Comparison of ENCODE assay signal across 9 mouse cellular contexts in the genomic region with DNA sequence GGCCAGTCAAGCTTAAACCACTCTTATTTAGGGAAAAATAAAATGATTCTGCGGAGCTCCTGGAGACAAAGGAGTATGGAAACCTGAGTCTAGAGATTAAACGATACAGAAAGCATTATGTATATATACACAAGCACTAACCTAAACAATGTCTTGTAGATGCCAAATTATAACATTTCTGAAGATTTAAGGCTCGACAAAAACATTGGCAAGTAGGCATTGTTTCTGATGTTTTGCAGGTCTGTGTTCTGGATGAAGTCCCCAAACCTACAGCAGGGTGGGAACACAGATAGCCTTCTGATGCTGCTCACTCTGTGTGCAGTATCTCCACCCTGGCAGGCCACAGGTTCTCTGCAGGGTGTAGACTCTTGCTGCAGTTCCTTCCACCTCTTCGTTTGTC.
DNase-seq lines count a peak whose midpoint lies in the region; ATAC-seq and TF ChIP-seq lines count a peak whose summit lies in the region.
"Had no signal": no experiment of that assay in that cellular context is flagged by ENCODE, and none has a peak within 500 bp of the region (broad histone marks: within the 10 kb centered on the region; RNA-seq: fewer than 3 reads in every experiment).

No protein-coding gene starts in this region.

- no peaks in the 10 kb centered on the region for H3K36me3 ChIP-seq in forebrain, embryonic 10.5 days (replicated peaks)
- H3K36me3 ChIP-seq in forebrain, postnatal 0 days (ENCODE audit: insufficient read depth): no peaks in the 10 kb centered on the region
- H3K36me3 ChIP-seq in limb, embryonic 12.5 days: no peaks in the 10 kb centered on the region
- no peaks in the 10 kb centered on the region for H3K36me3 ChIP-seq in limb, embryonic 10.5 days
- no peaks in the 10 kb centered on the region for H3K36me3 ChIP-seq in hindbrain, embryonic 16.5 days (ENCODE audit: control insufficient read depth, insufficient read depth, low read length)
- no peaks in the 10 kb centered on the region for H3K36me3 ChIP-seq in stomach, embryonic 15.5 days

- no peak overlapping the region for H3K9ac ChIP-seq in forebrain, postnatal 0 days
- H3K9ac ChIP-seq in limb, embryonic 12.5 days (replicated peaks): no peak overlapping the region
- H3K9ac ChIP-seq in hindbrain, embryonic 16.5 days (ENCODE audit: low read depth, low read length): no peak overlapping the region
- no peak overlapping the region for H3K9ac ChIP-seq in stomach, embryonic 15.5 days

- TF ChIP-seq CTCF in forebrain, postnatal 0 days (IDR thresholded peaks at IDR 0.05; ENCODE audit: low read depth): no peak

- H3K4me1 ChIP-seq in forebrain, embryonic 10.5 days: peaks cover 38% of the 10 kb centered on the region
- H3K4me1 ChIP-seq in forebrain, postnatal 0 days (ENCODE audit: insufficient read depth): 0 out of 2 replicates have a peak, but pooled peaks cover 6% of the 10 kb centered on the region
- H3K4me1 ChIP-seq in limb, embryonic 12.5 days (replicated peaks): peaks cover 24% of the 10 kb centered on the region
- H3K4me1 ChIP-seq in limb, embryonic 10.5 days: peaks cover 21% of the 10 kb centered on the region
- peaks cover 15% of the 10 kb centered on the region for H3K4me1 ChIP-seq in hindbrain, embryonic 16.5 days (ENCODE audit: control insufficient read depth, insufficient read depth, low read depth, low read length)
- H3K4me1 ChIP-seq in stomach, embryonic 15.5 days: peaks cover 7% of the 10 kb centered on the region

- no peak overlapping the region for H3K4me3 ChIP-seq in forebrain, embryonic 10.5 days
- no peak overlapping the region for H3K4me3 ChIP-seq in forebrain, postnatal 0 days (ENCODE audit: low read depth, low read length)
- H3K4me3 ChIP-seq in limb, embryonic 12.5 days (replicated peaks): no peak overlapping the region
- no peak overlapping the region for H3K4me3 ChIP-seq in limb, embryonic 10.5 days
- no peak overlapping the region for H3K4me3 ChIP-seq in hindbrain, embryonic 16.5 days (ENCODE audit: low read length)
- no peak overlapping the region for H3K4me3 ChIP-seq in stomach, embryonic 15.5 days (replicated peaks)

- WGBS in forebrain, embryonic 10.5 days: 54% methylated on average over 4 of the region's 4 CpGs
- 33% methylated on average over 4 of the region's 4 CpGs for WGBS in forebrain, postnatal 0 days
- WGBS in limb, embryonic 12.5 days: 72% methylated on average over 4 of the region's 4 CpGs
- WGBS in limb, embryonic 10.5 days: 70% methylated on average over 4 of the region's 4 CpGs
- WGBS in hindbrain, embryonic 16.5 days: 42% methylated on average over 4 of the region's 4 CpGs
- WGBS in stomach, embryonic 15.5 days: 45% methylated on average over 4 of the region's 4 CpGs

- H3K4me2 ChIP-seq in forebrain, postnatal 0 days (ENCODE audit: low read depth): no peak overlapping the region; the same call in 1 of the 2 replicates
- peak overlapping the region; percentile 52; the same call in 1 of the 2 replicates for H3K4me2 ChIP-seq in limb, embryonic 12.5 days
- peak overlapping the region; percentile 56 for H3K4me2 ChIP-seq in hindbrain, embryonic 16.5 days (ENCODE audit: low read length)
- H3K4me2 ChIP-seq in stomach, embryonic 15.5 days: 0 out of 2 replicates have a peak overlapping the region, but pooled peaks have one; percentile 47

- ATAC-seq in forebrain, postnatal 0 days: no peak
- no peak for ATAC-seq in limb, embryonic 12.5 days (ENCODE audit: insufficient number of reproducible peaks, insufficient read depth, low FRiP score, low TSS enrichment, low read depth)
- no peak for ATAC-seq in hindbrain, embryonic 16.5 days
- no peak for ATAC-seq in stomach, embryonic 15.5 days (ENCODE audit: insufficient read depth, low FRiP score, low read depth)

- H3K27ac ChIP-seq in forebrain, embryonic 10.5 days: peak overlapping the region; percentile 87
- no peak overlapping the region for H3K27ac ChIP-seq in forebrain, postnatal 0 days (ENCODE audit: low read depth, low read length)
- 0 out of 2 replicates have a peak overlapping the region, but pooled peaks have one; percentile 20 for H3K27ac ChIP-seq in limb, embryonic 12.5 days
- H3K27ac ChIP-seq in limb, embryonic 10.5 days: no peak overlapping the region
- H3K27ac ChIP-seq in hindbrain, embryonic 16.5 days (ENCODE audit: low read depth, low read length): peak overlapping the region; percentile 36
- H3K27ac ChIP-seq in stomach, embryonic 15.5 days: no peak overlapping the region

- H3K9me3 ChIP-seq in forebrain, embryonic 10.5 days: no peaks in the 10 kb centered on the region
- no peaks in the 10 kb centered on the region for H3K9me3 ChIP-seq in forebrain, postnatal 0 days (ENCODE audit: low read length)
- no peaks in the 10 kb centered on the region for H3K9me3 ChIP-seq in limb, embryonic 12.5 days
- no peaks in the 10 kb centered on the region for H3K9me3 ChIP-seq in limb, embryonic 10.5 days (replicated peaks)
- H3K9me3 ChIP-seq in hindbrain, embryonic 16.5 days (ENCODE audit: control insufficient read depth, low read length): no peaks in the 10 kb centered on the region
- no peaks in the 10 kb centered on the region for H3K9me3 ChIP-seq in stomach, embryonic 15.5 days

- peaks cover 3% of the 10 kb centered on the region; the same call in 1 of the 2 replicates for H3K27me3 ChIP-seq in forebrain, embryonic 10.5 days (ENCODE audit: poor library complexity, severe bottlenecking)
- H3K27me3 ChIP-seq in forebrain, postnatal 0 days (ENCODE audit: insufficient read depth, low read length): no peaks in the 10 kb centered on the region
- H3K27me3 ChIP-seq in limb, embryonic 12.5 days: no peaks in the 10 kb centered on the region
- H3K27me3 ChIP-seq in limb, embryonic 10.5 days (ENCODE audit: low read depth, poor library complexity, severe bottlenecking): no peaks in the 10 kb centered on the region
- H3K27me3 ChIP-seq in hindbrain, embryonic 16.5 days (replicated peaks; ENCODE audit: control insufficient read depth, insufficient read depth, low read length): no peaks in the 10 kb centered on the region
- no peaks in the 10 kb centered on the region for H3K27me3 ChIP-seq in stomach, embryonic 15.5 days (replicated peaks)

- no peak for DNase-seq in forebrain, embryonic 10.5 days (ENCODE audit: extremely low spot score, low spot score)
- DNase-seq in forebrain, postnatal 0 days: no peak
- no peak for DNase-seq in limb, embryonic 10.5 days (ENCODE audit: low spot score)
- no peak for DNase-seq in thymus, postnatal 36 days
- DNase-seq in embryo, embryonic 10 days (ENCODE audit: low spot score): no peak
- DNase-seq: cerebellum, adult 9-11 months had no signal

Comparison
In these comparisons a context has a peak if more than half of its experiments do, and no peak if none do; other contexts are left out.
1. H3K27ac ChIP-seq: peak in forebrain, embryonic 10.5 days (single experiment), limb, embryonic 12.5 days (single experiment) and hindbrain, embryonic 16.5 days (single experiment); none in forebrain, postnatal 0 days (single experiment), limb, embryonic 10.5 days (single experiment) and stomach, embryonic 15.5 days (single experiment).